ENCODE assay signal across 17 mouse cellular contexts in the genomic region with DNA sequence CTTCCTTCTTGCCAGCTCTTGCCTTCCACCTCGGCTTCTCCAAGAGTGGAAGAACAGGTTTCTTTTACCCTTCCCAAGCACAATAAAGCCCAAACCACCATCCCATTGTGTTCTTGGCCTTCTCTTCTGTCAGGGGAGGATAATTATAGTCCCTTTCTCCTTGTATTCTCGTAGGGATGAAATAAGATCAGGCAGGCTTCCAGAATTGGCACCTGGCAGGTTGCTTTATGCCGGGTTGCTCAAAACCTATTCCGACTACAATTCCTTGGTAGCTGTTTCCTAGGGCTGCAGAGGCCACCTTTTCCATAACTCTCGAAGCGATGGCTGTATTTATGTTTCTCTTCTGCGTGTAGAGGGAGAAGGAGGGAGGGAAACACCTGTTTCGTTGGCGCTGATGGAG. TPM values are rescaled to one million over a fixed set of nuclear protein-coding genes. Genes with fewer than 3 reads are reported as not detected.
A peak's percentile ranks its signal among the peaks of the same experiment; 100 is the strongest.
DNase-seq lines count a peak whose midpoint lies in the region; ATAC-seq and TF ChIP-seq lines count a peak whose summit lies in the region.
"Had no signal": no experiment of that assay in that cellular context is flagged by ENCODE, and none has a peak within 500 bp of the region (broad histone marks: within the 10 kb centered on the region; RNA-seq: fewer than 3 reads in every experiment).

No protein-coding gene starts in this region.

- TF ChIP-seq EP300 in heart, adult 2 months (IDR thresholded peaks at IDR 0.05; ENCODE audit: insufficient read depth, low read depth, low read length) = no peak

- peaks cover 3% of the 10 kb centered on the region for H3K4me1 ChIP-seq in heart, adult 2 months (ENCODE audit: control insufficient read depth, insufficient read depth, low read length)
- peaks cover 38% of the 10 kb centered on the region for H3K4me1 ChIP-seq in lung, embryonic 15.5 days
- peaks cover 13% of the 10 kb centered on the region; the same call in 1 of the 2 replicates for H3K4me1 ChIP-seq in embryonic facial prominence, embryonic 14.5 days (ENCODE audit: control insufficient read depth, insufficient read depth, low read length)
- H3K4me1 ChIP-seq in small intestine, adult 2 months (ENCODE audit: control insufficient read depth, insufficient read depth, insufficient read length, low read length) = peaks cover 24% of the 10 kb centered on the region

- no peak for DNase-seq in heart, adult 2 months
- no peak for DNase-seq in heart, adult 8-10 months (ENCODE audit: low spot score)
- no peak for DNase-seq in lung, adult 18-20 months
- DNase-seq in embryonic facial prominence, embryonic 14.5 days (ENCODE audit: low spot score) = peak; percentile 84
- DNase-seq in spleen, postnatal 10 days (ENCODE audit: low spot score in 2 of 2) = no peak
- DNase-seq: embryo, embryonic 11 days; layer of hippocampus, adult 9-11 months; liver; right cerebral cortex, adult 18-20 months had no signal

- H3K9me3 ChIP-seq in lung, embryonic 15.5 days = no peaks in the 10 kb centered on the region
- H3K9me3 ChIP-seq in embryonic facial prominence, embryonic 14.5 days (ENCODE audit: control insufficient read depth, low read length) = no peaks in the 10 kb centered on the region
- H3K9me3 ChIP-seq: hindbrain, embryonic 13.5 days had no signal

- TF ChIP-seq POLR2A in heart, adult 2 months (IDR thresholded peaks at IDR 0.05; ENCODE audit: insufficient read depth, low read depth, low read length) = no peak
- TF ChIP-seq POLR2A in small intestine, adult 2 months (IDR thresholded peaks at IDR 0.05; ENCODE audit: low read depth, low read length) = no peak

- H3K27ac ChIP-seq in heart, adult 2 months = peak overlapping the region; percentile 75
- H3K27ac ChIP-seq in lung, embryonic 15.5 days = peak overlapping the region; percentile 63
- H3K27ac ChIP-seq in embryonic facial prominence, embryonic 14.5 days (replicated peaks; ENCODE audit: low read depth, low read length) = peak overlapping the region; percentile 6; the same call in 1 of the 2 replicates
- peak overlapping the region; percentile 89 for H3K27ac ChIP-seq in small intestine, adult 2 months (ENCODE audit: insufficient read depth, low read depth, low read length)
- H3K27ac ChIP-seq: hindbrain, embryonic 13.5 days had no signal

- 61% methylated on average over 9 of the region's 9 CpGs for WGBS in heart, adult 2 months
- WGBS in lung, embryonic 15.5 days = 46% methylated on average over 9 of the region's 9 CpGs
- 57% methylated on average over 9 of the region's 9 CpGs for WGBS in embryonic facial prominence, embryonic 14.5 days
- WGBS in small intestine, adult 2 months = 31% methylated on average over 9 of the region's 9 CpGs

- H3K4me2 ChIP-seq in lung, embryonic 15.5 days = no peak overlapping the region
- no peak overlapping the region for H3K4me2 ChIP-seq in embryonic facial prominence, embryonic 14.5 days (ENCODE audit: low read depth, low read length)
- H3K4me2 ChIP-seq: hindbrain, embryonic 13.5 days had no signal

- no peak for TF ChIP-seq CTCF in heart, adult 2 months (IDR thresholded peaks at IDR 0.05)
- TF ChIP-seq CTCF in small intestine, adult 2 months (IDR thresholded peaks at IDR 0.05; ENCODE audit: extremely low read depth, insufficient read length, insufficient replicate concordance, low read depth, low read length) = no peak

- no peaks in the 10 kb centered on the region for H3K36me3 ChIP-seq in heart, adult 2 months (ENCODE audit: control insufficient read depth, insufficient read depth, low read length)
- no peaks in the 10 kb centered on the region for H3K36me3 ChIP-seq in lung, embryonic 15.5 days
- no peaks in the 10 kb centered on the region for H3K36me3 ChIP-seq in embryonic facial prominence, embryonic 14.5 days (ENCODE audit: control insufficient read depth, insufficient read depth, low read length)
- no peaks in the 10 kb centered on the region for H3K36me3 ChIP-seq in small intestine, adult 2 months (ENCODE audit: control insufficient read depth, insufficient read depth, low read length)
- H3K36me3 ChIP-seq: hindbrain, embryonic 13.5 days had no signal

- no peaks in the 10 kb centered on the region for H3K27me3 ChIP-seq in heart, adult 2 months (ENCODE audit: control insufficient read depth, insufficient read depth, low read length)
- H3K27me3 ChIP-seq in lung, embryonic 15.5 days = no peaks in the 10 kb centered on the region
- H3K27me3 ChIP-seq in embryonic facial prominence, embryonic 14.5 days (replicated peaks; ENCODE audit: control insufficient read depth, insufficient read depth, low read length) = no peaks in the 10 kb centered on the region
- no peaks in the 10 kb centered on the region for H3K27me3 ChIP-seq in small intestine, adult 2 months (ENCODE audit: control insufficient read depth, insufficient read depth, low read length)
- H3K27me3 ChIP-seq: CH12.LX; hindbrain, embryonic 13.5 days had no signal

- intact Hi-C loops in heart, adult 2 months (cut with DNase I) = loop anchor here (1.0 to 10.0 kb wide), 2 partner anchors 20 to 175 kb away; a partner anchor contains a TSS

- H3K79me2 ChIP-seq in heart, adult 2 months (replicated peaks; ENCODE audit: control insufficient read depth, insufficient read depth, low read length) = no peaks in the 10 kb centered on the region

- no peak for ATAC-seq in lung, embryonic 15.5 days (ENCODE audit: borderline replicate concordance, extremely low read depth, low FRiP score, low TSS enrichment)
- ATAC-seq in embryonic facial prominence, embryonic 14.5 days (ENCODE audit: low read depth) = peak; percentile 70; the same call in 1 of the 2 replicates
- no peak for ATAC-seq in megakaryocyte progenitor cell, adult 5-6 weeks (replicated peaks; ENCODE audit: poor library complexity)
- ATAC-seq: forebrain, embryonic 14.5 days had no signal

- no peak overlapping the region for H3K4me3 ChIP-seq in heart, adult 2 months
- no peak overlapping the region for H3K4me3 ChIP-seq in lung, embryonic 15.5 days
- no peak overlapping the region for H3K4me3 ChIP-seq in embryonic facial prominence, embryonic 14.5 days (ENCODE audit: low read depth, low read length)
- H3K4me3 ChIP-seq in small intestine, adult 2 months (ENCODE audit: low read depth, low read length) = no peak overlapping the region
- H3K4me3 ChIP-seq: hindbrain, embryonic 13.5 days had no signal

- no peak overlapping the region for H3K9ac ChIP-seq in heart, adult 2 months (ENCODE audit: low read depth, low read length)
- no peak overlapping the region for H3K9ac ChIP-seq in lung, embryonic 15.5 days
- H3K9ac ChIP-seq in embryonic facial prominence, embryonic 14.5 days (ENCODE audit: low read depth, low read length) = no peak overlapping the region
- H3K9ac ChIP-seq: hindbrain, embryonic 13.5 days had no signal

RNA-seq across cellular contexts. Expression of a gene that starts 23.1 kb away (rescaled TPM):
- total RNA-seq in heart, adult 2 months (2021) = 10 to 100 TPM; 11.1 to 11.2 TPM
- 6.0 and 8.9 TPM in 2 replicates for polyA plus RNA-seq in heart, adult 2 months (2012; rRNA removed)
- 10 to 100 TPM; 13.2 to 14.1 (median 13.4) TPM for total RNA-seq in heart, adult 8-10 months (2022)
- 16.4 and 17.0 TPM in 2 replicates for polyA plus RNA-seq in lung, embryonic 15.5 days (2015; fragmentation: Nextera tagmentation; extraction: Ambion mirVana)
- polyA plus RNA-seq in embryonic facial prominence, embryonic 14.5 days (2014; fragmentation: Nextera tagmentation; extraction: Ambion mirVana) = 14.8 and 15.1 TPM in 2 replicates
- polyA plus RNA-seq in small intestine, adult 2 months (2012; rRNA removed) = 2.5 and 4.5 TPM in 2 replicates
- total RNA-seq in megakaryocyte progenitor cell, adult 5-6 weeks (2015) = 32.1 and 36.6 TPM in 2 replicates
- total RNA-seq in megakaryocyte progenitor cell, adult 5-6 weeks (2017) = 28.5 and 38.8 TPM in 2 replicates

RNA-seq across cellular contexts. Expression of a gene that starts 31.0 kb away (rescaled TPM):
- total RNA-seq in heart, adult 2 months (2021) = 10 to 100 TPM; 38.8 to 41.1 TPM
- polyA plus RNA-seq in heart, adult 2 months (2012; rRNA removed) = 33.2 and 50.8 TPM in 2 replicates
- 10 to 100 TPM; 36.0 to 46.3 (median 40.0) TPM for total RNA-seq in heart, adult 8-10 months (2022)
- polyA plus RNA-seq in lung, embryonic 15.5 days (2015; fragmentation: Nextera tagmentation; extraction: Ambion mirVana) = 87.3 and 88.3 TPM in 2 replicates
- 78.5 and 86.5 TPM in 2 replicates for polyA plus RNA-seq in embryonic facial prominence, embryonic 14.5 days (2014; fragmentation: Nextera tagmentation; extraction: Ambion mirVana)
- 86.2 and 157 TPM in 2 replicates for polyA plus RNA-seq in small intestine, adult 2 months (2012; rRNA removed)
- total RNA-seq in megakaryocyte progenitor cell, adult 5-6 weeks (2015) = 54.1 and 58.4 TPM in 2 replicates
- 61.0 and 67.1 TPM in 2 replicates for total RNA-seq in megakaryocyte progenitor cell, adult 5-6 weeks (2017)

RNA-seq across cellular contexts. Expression of a gene that starts 54.0 kb away (rescaled TPM):
- total RNA-seq in heart, adult 2 months (2021) = not detected
- not detected in 2 replicates for polyA plus RNA-seq in heart, adult 2 months (2012; rRNA removed)
- total RNA-seq in heart, adult 8-10 months (2022) = not detected
- polyA plus RNA-seq in lung, embryonic 15.5 days (2015; fragmentation: Nextera tagmentation; extraction: Ambion mirVana) = 1.3 and 2.1 TPM in 2 replicates
- polyA plus RNA-seq in embryonic facial prominence, embryonic 14.5 days (2014; fragmentation: Nextera tagmentation; extraction: Ambion mirVana) = not detected in 2 replicates
- polyA plus RNA-seq in small intestine, adult 2 months (2012; rRNA removed) = 7.1 and 88.2 TPM in 2 replicates
- not detected in 2 replicates for total RNA-seq in megakaryocyte progenitor cell, adult 5-6 weeks (2015)
- not detected in 2 replicates for total RNA-seq in megakaryocyte progenitor cell, adult 5-6 weeks (2017)
- total RNA-seq: adrenal gland, postnatal 36 days had no signal
- polyA plus RNA-seq: forebrain, embryonic 14.5 days; hindbrain, embryonic 13.5 days; neural tube, embryonic 11.5 days had no signal

Comparison
In these comparisons a context has a peak if more than half of its experiments do, and no peak if none do; other contexts are left out.
1. H3K27ac ChIP-seq: peak in every context shown above with its lines; median percentile 89 in small intestine, adult 2 months; 75 in heart, adult 2 months; 63 in lung, embryonic 15.5 days; 6 in embryonic facial prominence, embryonic 14.5 days.